Mouse (Mus musculus) C2C12 (cell line): ENCODE data around the gene Hmces. TPM values are rescaled to one million over a fixed set of nuclear protein-coding genes. Genes with fewer than 3 reads are reported as not detected.
A peak's percentile ranks its signal among the peaks of the same experiment; 100 is the strongest.
"Not testable (repeated sequence)": the region's sequence is repeated elsewhere in the genome, so short reads cannot be mapped to it uniquely, and the experiment has no call there.

ENCODE experiments used
- H3K27me3 ChIP-seq: one replicate; pipeline ENCODE4 v1.6.1; 2011; ENCODE audit not compliant: control insufficient read depth, insufficient read depth, insufficient read length
- H3K36me3 ChIP-seq: one replicate; pipeline ENCODE4 v1.6.1; 2011; ENCODE audit not compliant: control insufficient read depth, insufficient read depth
- H3K4me3 ChIP-seq: one replicate; pipeline ENCODE4 v1.5.1; 2011; ENCODE audit warnings: mild to moderate bottlenecking, control low read depth; ENCODE audit not compliant: poor library complexity, insufficient read depth, severe bottlenecking
- H3K79me2 ChIP-seq: one replicate; pipeline ENCODE4 v1.6.1; 2011; ENCODE audit not compliant: control insufficient read depth, insufficient read depth
- H3K79me3 ChIP-seq: one replicate; pipeline ENCODE4 v1.6.1; 2011; ENCODE audit warnings: low read depth, control low read depth
- H3ac ChIP-seq: one replicate; pipeline ENCODE3; 2011; ENCODE audit warnings: low read depth; ENCODE audit not compliant: control insufficient read depth, insufficient read length
- CEBPB ChIP-seq: IDR thresholded peaks from one replicate; pipeline ENCODE4 v1.6.1; 2011; ENCODE audit warnings: low read depth, mild to moderate bottlenecking, control low read depth, moderate library complexity
- CTCF ChIP-seq: IDR thresholded peaks from one replicate; pipeline ENCODE4 v1.5.1; 2011; ENCODE audit not compliant: control insufficient read depth, insufficient read depth, insufficient read length
- FOSL1 ChIP-seq: IDR thresholded peaks from one replicate; pipeline ENCODE4 v1.8.0; 2011; ENCODE audit warnings: mild to moderate bottlenecking, low read length; ENCODE audit not compliant: poor library complexity, insufficient read depth, severe bottlenecking
- MAX ChIP-seq: IDR thresholded peaks from one replicate; pipeline ENCODE4 v1.6.1; 2011; ENCODE audit warnings: mild to moderate bottlenecking, control low read depth
- MYOD1 ChIP-seq: IDR thresholded peaks from one replicate; pipeline ENCODE4 v1.6.1; 2011; ENCODE audit warnings: low read depth; ENCODE audit not compliant: control insufficient read depth, insufficient read length
- MYOG ChIP-seq: IDR thresholded peaks from one replicate; pipeline ENCODE4 v1.6.1; 2011; ENCODE audit not compliant: control insufficient read depth, insufficient read length; ENCODE audit errors: extremely low read depth
- USF1 ChIP-seq: IDR thresholded peaks from one replicate; pipeline ENCODE4 v1.6.1; 2011; ENCODE audit warnings: low read depth, mild to moderate bottlenecking, control low read depth, moderate library complexity
- polyA plus RNA-seq: library from polyadenylated mRNA; unstranded; fragments of >200 nt; fragmentation: generic; extraction: Trizol; gene quantifications from one replicate; pipeline ENCODE4 v1.2.1, GENCODE M21; 2012; ENCODE audit warnings: missing spikeins

Hmces gene
- polyA plus RNA-seq, 1 experiment: 43.5 TPM

DNA sequence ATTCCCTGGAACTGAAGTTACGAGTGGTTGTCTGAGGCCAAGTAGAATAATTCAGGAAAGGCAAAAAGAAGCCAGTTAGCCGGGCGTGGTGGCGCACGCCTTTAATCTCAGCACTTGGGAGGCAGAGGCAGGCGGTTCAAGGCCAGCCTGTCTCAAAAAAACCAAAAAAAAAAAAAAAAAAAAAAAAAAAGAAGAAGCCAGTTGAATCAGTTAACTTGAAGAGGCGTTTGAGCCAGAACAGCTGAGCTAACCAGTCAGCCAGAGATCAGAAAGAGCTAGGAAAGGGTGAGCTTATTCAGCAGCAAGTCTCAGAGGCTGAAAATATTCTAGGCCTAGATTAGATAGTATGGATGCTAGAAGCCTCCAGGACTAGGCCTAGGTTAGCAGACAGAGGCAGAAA lies 28.4 kb downstream of the Hmces start:
- H3K27me3 ChIP-seq: no peaks in the 10 kb centered on the region
- H3K79me3 ChIP-seq: no peaks in the 10 kb centered on the region
- H3ac ChIP-seq: no peak overlapping the region
- no peak overlapping the region for H3K4me3 ChIP-seq
- no peaks in the 10 kb centered on the region for H3K36me3 ChIP-seq
- TF ChIP-seq MAX (no peak), MYOD1 (no peak), USF1 (no peak), MYOG (no peak), FOSL1 (no peak)
- H3K79me2 ChIP-seq: no peaks in the 10 kb centered on the region

DNA sequence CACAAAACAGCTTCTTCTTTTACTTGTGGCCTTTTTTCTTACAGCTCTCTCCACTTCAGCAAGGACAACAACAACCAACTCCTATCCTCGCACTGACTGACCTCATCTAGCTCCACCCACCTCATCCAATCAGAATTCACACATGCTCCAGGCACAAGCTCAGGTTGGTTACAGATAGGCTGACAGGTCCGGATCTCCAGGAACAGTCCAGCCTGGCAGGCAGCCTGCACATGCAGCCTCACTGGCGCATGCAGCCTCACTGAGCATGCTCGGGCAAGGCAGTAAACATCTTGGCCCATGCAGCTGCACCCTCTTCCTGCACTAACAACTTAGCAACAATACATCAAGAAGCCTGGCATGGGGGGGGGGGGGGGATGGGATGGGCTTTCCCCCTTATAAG lies 48.7 kb downstream of the Hmces start:
- not testable (repeated sequence) for H3K79me2 ChIP-seq, H3K79me3 ChIP-seq, H3K36me3 ChIP-seq, H3K4me3 ChIP-seq, H3K27me3 ChIP-seq, H3ac ChIP-seq

DNA sequence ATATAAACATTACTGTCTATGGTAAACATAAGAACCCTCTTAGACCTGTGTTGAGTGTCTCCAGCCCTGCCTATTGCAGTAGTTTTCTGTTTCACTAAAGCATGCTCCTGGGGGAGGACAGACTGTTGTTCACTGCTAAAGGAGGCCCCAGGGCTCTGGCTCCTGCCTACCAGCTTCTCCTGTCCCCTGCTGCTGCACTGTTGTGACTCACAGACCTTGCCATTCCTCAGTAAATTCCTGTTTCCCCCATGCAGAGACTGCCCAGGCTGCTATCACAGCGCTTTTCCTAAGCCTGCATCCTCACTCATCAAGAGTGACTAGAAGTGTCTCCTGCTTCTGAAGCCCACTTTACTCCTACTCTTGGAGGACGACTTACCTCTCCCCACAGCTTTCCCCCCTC lies 56.3 kb downstream of the Hmces start:
- TF ChIP-seq MYOD1 (no peak), CTCF (no peak), CEBPB (no peak), MYOG (no peak), USF1 (no peak), MAX (no peak)
- H3K79me2 ChIP-seq: no peaks in the 10 kb centered on the region
- H3K79me3 ChIP-seq: no peaks in the 10 kb centered on the region
- no peaks in the 10 kb centered on the region for H3K36me3 ChIP-seq
- H3ac ChIP-seq: no peak overlapping the region
- peaks cover 3% of the 10 kb centered on the region for H3K27me3 ChIP-seq
- H3K4me3 ChIP-seq: no peak overlapping the region

DNA sequence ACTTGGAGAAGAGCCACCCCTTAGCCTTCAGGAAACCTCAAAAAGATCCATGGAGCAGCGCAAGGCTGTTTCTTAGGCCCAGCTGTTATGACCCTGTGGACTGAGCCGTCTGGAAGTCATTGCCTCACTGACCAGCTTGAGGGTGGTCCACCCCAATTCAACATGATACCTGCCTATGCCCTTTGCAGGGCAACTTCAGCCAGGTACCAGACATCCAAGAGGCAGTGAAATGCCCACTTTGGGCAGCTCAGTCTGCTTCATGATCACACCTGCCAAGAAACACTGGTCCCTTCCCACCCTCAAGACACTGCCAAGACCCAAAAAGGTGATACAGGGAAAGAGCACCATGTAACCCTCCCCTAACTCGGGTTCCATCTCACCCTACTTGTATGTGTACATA lies 66.0 kb downstream of the Hmces start:
- TF ChIP-seq USF1 (no peak), CTCF (no peak), MYOD1 (no peak), MYOG (no peak), CEBPB (no peak)
- Histone ChIP-seq H3K27me3 (no peaks in the 10 kb centered on the region), H3K4me3 (no peak overlapping the region), H3K79me2 (peaks cover 21% of the 10 kb centered on the region), H3K79me3 (peaks cover 1% of the 10 kb centered on the region), H3K36me3 (peaks cover 17% of the 10 kb centered on the region), H3ac (no peak overlapping the region)

DNA sequence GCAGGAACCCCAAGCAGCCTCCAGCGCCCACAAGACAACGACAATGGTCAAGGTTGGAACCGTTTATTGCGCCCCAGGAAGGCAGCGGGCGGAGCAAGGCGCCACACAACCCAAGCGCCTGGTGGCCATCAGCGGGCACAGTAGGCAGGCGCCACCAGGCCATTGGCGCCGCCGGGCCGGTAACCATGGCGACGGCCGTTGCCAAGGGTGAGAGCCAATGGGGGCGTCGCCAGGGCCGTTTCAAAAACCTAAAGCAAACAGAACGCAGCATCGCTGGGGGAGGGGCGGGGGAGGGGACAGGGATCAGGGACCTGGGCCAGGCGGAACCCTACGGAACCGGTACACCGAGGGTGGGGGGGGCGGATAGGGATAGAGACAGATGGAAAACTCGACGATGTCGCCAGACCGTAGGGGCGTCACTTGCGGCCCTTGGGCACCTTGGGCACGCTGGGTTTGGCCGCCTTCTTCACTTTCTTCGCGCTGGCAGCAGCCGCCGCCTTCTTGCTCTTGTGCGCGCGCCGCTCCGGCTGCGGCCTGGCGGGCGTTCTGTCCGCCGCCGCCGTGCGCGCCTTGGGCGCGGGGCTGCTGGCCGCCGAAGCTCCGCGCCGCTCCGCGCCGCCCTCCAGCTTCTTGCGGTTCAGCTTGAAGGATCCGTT lies 66.8 kb downstream of the Hmces start:
- TF ChIP-seq MAX: no peak
- no peak for TF ChIP-seq USF1
- no peak for TF ChIP-seq FOSL1
- TF ChIP-seq MYOG: no peak
- no peak for TF ChIP-seq MYOD1
- TF ChIP-seq CTCF: no peak
- no peak for TF ChIP-seq CEBPB
- H3ac ChIP-seq: peak overlapping the region; percentile 93
- H3K36me3 ChIP-seq: peaks cover 21% of the 10 kb centered on the region
- H3K79me2 ChIP-seq: peaks cover 21% of the 10 kb centered on the region
- H3K79me3 ChIP-seq: peaks cover 1% of the 10 kb centered on the region
- H3K4me3 ChIP-seq: peak overlapping the region; percentile 68
- no peaks in the 10 kb centered on the region for H3K27me3 ChIP-seq

DNA sequence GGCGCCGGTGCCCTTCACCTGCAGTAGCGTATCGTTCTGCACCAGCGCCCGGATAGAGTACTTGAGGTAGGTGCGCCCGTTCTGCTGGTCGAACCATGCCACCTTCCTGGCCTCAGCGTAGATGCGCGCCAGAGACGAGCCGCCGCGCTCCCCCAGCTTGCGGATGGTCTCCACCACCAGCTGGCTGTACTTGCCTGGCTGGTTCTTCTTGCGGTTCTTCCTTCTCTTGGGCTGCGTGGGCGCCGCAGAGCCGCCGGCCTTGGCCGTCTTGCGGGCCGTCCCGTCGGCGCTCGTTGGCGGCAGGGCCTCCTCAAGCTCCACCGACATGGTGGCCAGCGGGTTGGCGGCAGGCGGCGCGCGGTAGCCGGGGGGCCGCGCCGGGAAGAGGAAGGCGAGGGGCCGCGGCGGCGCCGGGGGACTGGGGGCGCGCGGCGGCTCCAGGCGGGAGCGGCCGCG lies 67.3 kb downstream of the Hmces start:
- H3K27me3 ChIP-seq: no peaks in the 10 kb centered on the region
- H3K36me3 ChIP-seq: peaks cover 21% of the 10 kb centered on the region
- H3K79me2 ChIP-seq: peaks cover 21% of the 10 kb centered on the region
- peaks cover 1% of the 10 kb centered on the region for H3K79me3 ChIP-seq
- peak overlapping the region; percentile 68 for H3K4me3 ChIP-seq
- TF ChIP-seq FOSL1 (no peak), MYOD1 (no peak), MAX (no peak), USF1 (no peak), CEBPB (no peak), CTCF (no peak), MYOG (no peak)
- H3ac ChIP-seq: peak overlapping the region; percentile 93
